Mouse (Mus musculus) cerebellum, adult 2 months (tissue): ENCODE measurements around the gene Tenm3.

Experiments used
- CTCF ChIP-seq: fragments of 200-500 bp; IDR thresholded peaks from 2 replicates; pipeline ENCODE4 v1.5.1; 2011; ENCODE audit warnings: low read depth, mild to moderate bottlenecking, control low read depth, low read length, moderate library complexity, borderline replicate concordance; ENCODE audit not compliant: insufficient read depth
- POLR2A ChIP-seq: fragments of 200-500 bp; IDR thresholded peaks from 2 replicates; pipeline ENCODE4 v1.6.1; 2011; ENCODE audit warnings: low read length, control low read depth, borderline replicate concordance; ENCODE audit not compliant: insufficient read depth

- TF ChIP-seq CTCF (no peak), POLR2A (no peak)
These were observed 640.6 kb downstream of the Tenm3 start for GRCm38 (mm10) chr8:48203161-48203560.
